Mouse (Mus musculus): ENCODE data around the gene Gm20914. TPM values are rescaled to one million over a fixed set of nuclear protein-coding genes. Genes with fewer than 3 reads are reported as not detected.
"Not testable (repeated sequence)": the region's sequence is repeated elsewhere in the genome, so short reads cannot be mapped to it uniquely, and the experiment has no call there.

Gene Gm20914
- not detected in 2 replicates for polyA plus RNA-seq (2016; fragmentation: Nextera tagmentation; extraction: Ambion mirVana)

- H3K4me1 ChIP-seq; H3K36me3 ChIP-seq (replicated peaks); DNase-seq (ENCODE audit: extremely low spot score, low spot score); H3K9me3 ChIP-seq; H3K27ac ChIP-seq; H3K4me3 ChIP-seq; H3K27me3 ChIP-seq (ENCODE audit: poor library complexity, severe bottlenecking): not testable (repeated sequence)
- WGBS = no CpG with 5 or more reads among the region's 4 CpGs
Measured at GRCm38 (mm10) chrY:5725678-5726077, at the start of gene Gm20914. Gene Gm20914 (plus strand): TSS chrY:5725978.

Other genes with a start within 250 kb of the Gm20914 start
- gene Gm21854, start 69.0 kb upstream of the Gm20914 start, polyA plus RNA-seq (2016; fragmentation: Nextera tagmentation; extraction: Ambion mirVana) = not detected in 2 replicates
- gene Gm28171, start 67.4 kb downstream of the Gm20914 start, polyA plus RNA-seq (2016; fragmentation: Nextera tagmentation; extraction: Ambion mirVana) = not detected in 2 replicates
- not detected in 2 replicates for gene Gm21778, start 216.5 kb downstream of the Gm20914 start, polyA plus RNA-seq (2016; fragmentation: Nextera tagmentation; extraction: Ambion mirVana)